Mouse (Mus musculus): ENCODE results near the gene Gas2.

DNA sequence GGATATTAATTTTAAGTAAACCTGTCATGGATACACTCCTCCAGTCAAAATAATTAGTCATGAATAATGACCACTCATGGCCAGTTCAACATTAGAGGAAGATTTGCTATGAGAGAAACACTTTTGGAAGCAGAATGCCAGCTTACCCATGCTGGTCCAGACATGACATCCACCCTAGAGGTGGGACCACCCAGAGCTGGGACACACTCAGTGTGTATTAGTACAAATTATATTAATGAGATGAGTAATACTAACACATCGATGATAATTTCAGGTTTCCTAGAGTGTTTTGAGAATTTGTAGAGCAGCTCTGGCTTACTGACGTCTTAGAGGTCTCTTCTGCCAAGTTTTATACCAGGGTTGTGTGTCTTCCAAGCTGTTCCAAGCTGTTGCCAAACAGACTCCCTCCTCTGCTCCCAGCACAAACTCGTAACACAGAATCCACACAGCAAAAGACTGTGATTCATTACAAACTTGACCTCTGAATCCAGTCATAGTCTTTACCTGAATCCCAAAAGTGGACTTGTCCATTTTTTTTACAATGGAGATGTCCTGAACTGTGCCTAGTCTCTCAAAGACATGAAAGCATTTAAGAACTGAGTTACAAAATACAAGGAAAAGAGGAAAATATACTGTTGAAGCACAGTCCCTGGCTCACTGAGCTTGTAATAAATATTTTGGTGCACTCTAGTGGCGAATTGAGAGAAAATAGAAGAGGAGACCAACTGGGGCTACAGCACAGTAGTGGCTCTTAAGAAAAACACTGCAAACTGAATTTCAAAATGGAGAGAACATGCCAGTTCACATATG, 46.1 kb upstream of the Gas2 start:
- TF ChIP-seq GATA1 (IDR thresholded peaks at IDR 0.05; ENCODE audit: borderline replicate concordance, low read length) (no peak), FLI1 (IDR thresholded peaks at IDR 0.05; ENCODE audit: low read length) (no peak)
